Mouse (Mus musculus) liver, postnatal 0 days (tissue): Measurements from ENCODE around the gene Chrnd.

Experiments
- CTCF ChIP-seq: sonication (generic); IDR thresholded peaks from 2 replicates; pipeline ENCODE4 v1.5.1; 2016; ENCODE audit warnings: antibody characterized with exemption, low read depth
- EP300 ChIP-seq: IDR thresholded peaks from 2 replicates; pipeline ENCODE4 v1.6.1; 2016; ENCODE audit warnings: antibody characterized with exemption, low read depth, mild to moderate bottlenecking

GRCm38 (mm10) chr1:87154501-87155120 is 35.8 kb upstream of the Chrnd start:
- TF ChIP-seq CTCF = no peak
- TF ChIP-seq EP300 = no peak
